Mouse (Mus musculus): ENCODE results near the gene Asb16. TPM values are rescaled to one million over a fixed set of nuclear protein-coding genes. Genes with fewer than 3 reads are reported as not detected.
A peak's percentile ranks its signal among the peaks of the same experiment; 100 is the strongest.
"Not testable (repeated sequence)": the region's sequence is repeated elsewhere in the genome, so short reads cannot be mapped to it uniquely, and the experiment has no call there.

The Asb16 gene
- polyA plus RNA-seq, 1 experiment from 2014 or later = not detected

GRCm38 (mm10) chr11:102266631-102267355 is 1.8 kb upstream of the Asb16 start:
- Histone ChIP-seq H3K9me3 (ENCODE audit: control insufficient read depth, low read depth, low read length) (no peaks in the 10 kb centered on the region), H3K9ac (replicated peaks; ENCODE audit: low read depth, low read length) (no peak overlapping the region), H3K27ac (ENCODE audit: low read length) (no peak overlapping the region), H3K4me1 (ENCODE audit: control insufficient read depth, insufficient read depth, low read length) (no peaks in the 10 kb centered on the region; the same call in 1 of the 2 replicates), H3K4me2 (replicated peaks; ENCODE audit: low read depth, low read length) (no peak overlapping the region), H3K27me3 (ENCODE audit: control insufficient read depth, insufficient read depth, low read length) (no peaks in the 10 kb centered on the region), H3K4me3 (ENCODE audit: low read depth, low read length) (no peak overlapping the region), H3K36me3 (ENCODE audit: control insufficient read depth, insufficient read depth, low read length) (peaks cover 6% of the 10 kb centered on the region; the same call in 1 of the 2 replicates)
- ATAC-seq (ENCODE audit: insufficient number of reproducible peaks, insufficient read depth, low FRiP score, low read depth) = no peak
- WGBS = 89% methylated on average over 8 of the region's 8 CpGs

DNA sequence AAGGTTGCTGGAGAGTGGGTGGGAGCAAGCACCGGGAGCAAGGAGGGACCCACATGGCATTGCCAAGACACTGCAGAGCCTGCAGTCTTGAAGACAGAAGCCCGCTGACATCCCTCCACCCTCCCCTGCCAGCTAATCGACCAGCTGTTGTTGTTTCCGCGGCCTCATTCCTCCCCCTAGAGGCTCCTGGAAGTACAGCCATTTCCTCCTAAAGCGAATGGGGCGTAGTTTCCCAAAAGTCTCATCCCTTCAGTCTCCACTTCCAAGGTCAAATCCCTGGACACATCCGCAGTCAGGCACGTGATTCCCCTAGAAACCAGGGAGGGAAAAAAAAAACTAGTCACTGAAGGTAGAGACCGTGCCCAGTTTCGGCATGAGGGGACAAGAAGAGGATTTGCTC is 1.1 kb upstream of the Asb16 start:
- Histone ChIP-seq H3K9me3 (ENCODE audit: control insufficient read depth, low read depth, low read length) (no peaks in the 10 kb centered on the region), H3K9ac (replicated peaks; ENCODE audit: low read depth, low read length) (no peak overlapping the region), H3K27me3 (ENCODE audit: control insufficient read depth, insufficient read depth, low read length) (no peaks in the 10 kb centered on the region), H3K4me2 (replicated peaks; ENCODE audit: low read depth, low read length) (no peak overlapping the region), H3K4me1 (ENCODE audit: control insufficient read depth, insufficient read depth, low read length) (no peaks in the 10 kb centered on the region; the same call in 1 of the 2 replicates), H3K4me3 (ENCODE audit: low read depth, low read length) (no peak overlapping the region), H3K27ac (ENCODE audit: low read length) (no peak overlapping the region), H3K36me3 (ENCODE audit: control insufficient read depth, insufficient read depth, low read length) (peaks cover 2% of the 10 kb centered on the region; the same call in 1 of the 2 replicates)
- 6% methylated on average over 11 of the region's 11 CpGs for WGBS
- peak; percentile 60; the same call in 1 of the 2 replicates for ATAC-seq (ENCODE audit: insufficient number of reproducible peaks, insufficient read depth, low FRiP score, low read depth)

DNA sequence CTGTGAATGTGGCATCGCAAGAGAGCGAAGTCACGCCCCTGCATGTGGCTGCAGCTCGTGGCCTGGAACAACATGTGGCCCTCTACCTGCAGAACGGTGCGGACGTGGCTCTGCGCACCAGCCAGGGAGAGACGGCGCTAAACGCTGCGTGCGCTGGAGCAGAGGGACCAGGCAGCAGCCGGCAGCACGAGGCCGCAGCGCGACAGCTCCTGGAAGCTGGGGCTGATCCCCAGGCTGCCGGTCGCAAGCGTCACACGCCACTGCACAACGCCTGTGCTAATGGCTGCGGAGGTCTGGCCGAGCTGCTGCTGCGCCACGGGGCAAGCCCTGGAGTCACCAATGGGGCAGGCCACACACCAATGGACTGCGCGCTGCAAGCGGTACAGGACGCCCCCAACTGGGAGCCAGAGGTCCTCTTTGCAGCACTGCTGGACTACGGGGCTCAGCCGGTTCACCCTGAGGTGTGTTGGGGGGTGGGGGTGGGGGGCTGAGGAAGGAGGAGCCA is 7.9 kb downstream of the Asb16 start:
- Histone ChIP-seq H3K36me3 (ENCODE audit: control insufficient read depth, insufficient read depth, low read length) (no peaks in the 10 kb centered on the region), H3K4me1 (ENCODE audit: control insufficient read depth, insufficient read depth, low read length) (no peaks in the 10 kb centered on the region), H3K9me3 (ENCODE audit: control insufficient read depth, low read depth, low read length) (no peaks in the 10 kb centered on the region), H3K27ac (ENCODE audit: low read length) (no peak overlapping the region), H3K27me3 (ENCODE audit: control insufficient read depth, insufficient read depth, low read length) (no peaks in the 10 kb centered on the region), H3K4me2 (replicated peaks; ENCODE audit: low read depth, low read length) (peak overlapping the region; percentile 76), H3K4me3 (ENCODE audit: low read depth, low read length) (peak overlapping the region; percentile 32), H3K9ac (replicated peaks; ENCODE audit: low read depth, low read length) (peak overlapping the region; percentile 45)
- WGBS = 1% methylated on average over 33 of the region's 33 CpGs
- ATAC-seq (ENCODE audit: insufficient number of reproducible peaks, insufficient read depth, low FRiP score, low read depth) = peak; percentile 77

GRCm38 (mm10) chr11:102277754-102278153 is 9.2 kb downstream of the Asb16 start:
- H3K4me1 ChIP-seq (ENCODE audit: control insufficient read depth, insufficient read depth, low read length) = no peaks in the 10 kb centered on the region
- no peak overlapping the region for H3K4me2 ChIP-seq (replicated peaks; ENCODE audit: low read depth, low read length)
- H3K4me3 ChIP-seq (ENCODE audit: low read depth, low read length) = no peak overlapping the region
- H3K27ac ChIP-seq (ENCODE audit: low read length) = no peak overlapping the region
- H3K27me3 ChIP-seq (ENCODE audit: control insufficient read depth, insufficient read depth, low read length) = no peaks in the 10 kb centered on the region
- no peak for ATAC-seq (ENCODE audit: insufficient number of reproducible peaks, insufficient read depth, low FRiP score, low read depth)
- WGBS = 65% methylated on average over 9 of the region's 12 CpGs
- no peaks in the 10 kb centered on the region for H3K9me3 ChIP-seq (ENCODE audit: control insufficient read depth, low read depth, low read length)
- no peaks in the 10 kb centered on the region for H3K36me3 ChIP-seq (ENCODE audit: control insufficient read depth, insufficient read depth, low read length)
- H3K9ac ChIP-seq (replicated peaks; ENCODE audit: low read depth, low read length) = no peak overlapping the region

DNA sequence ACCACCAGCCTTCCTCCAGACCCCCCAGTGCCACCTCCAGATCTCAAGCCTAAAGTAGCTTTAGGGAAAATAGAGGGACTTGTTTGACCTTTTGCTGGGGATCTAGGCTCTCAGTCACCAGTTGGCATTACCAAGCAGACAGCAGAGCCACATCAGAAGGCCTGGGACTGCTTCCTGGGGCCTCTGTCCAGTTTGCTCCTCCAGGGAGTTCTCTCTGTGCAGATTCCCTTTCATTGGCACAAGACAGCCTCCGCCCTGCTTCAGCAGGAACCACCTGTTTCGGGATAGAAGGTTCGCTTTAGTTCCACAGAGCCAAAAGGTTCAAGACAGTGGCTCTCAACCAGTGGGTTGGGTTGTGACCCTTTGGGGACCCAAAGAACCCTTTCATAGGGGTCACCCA is 11.1 kb downstream of the Asb16 start:
- H3K36me3 ChIP-seq (ENCODE audit: control insufficient read depth, insufficient read depth, low read length) = no peaks in the 10 kb centered on the region
- H3K27me3 ChIP-seq (ENCODE audit: control insufficient read depth, insufficient read depth, low read length) = no peaks in the 10 kb centered on the region
- WGBS = 92% methylated on average over 3 of the region's 3 CpGs
- ATAC-seq (ENCODE audit: insufficient number of reproducible peaks, insufficient read depth, low FRiP score, low read depth) = no peak
- H3K27ac ChIP-seq (ENCODE audit: low read length) = no peak overlapping the region
- no peak overlapping the region for H3K4me3 ChIP-seq (ENCODE audit: low read depth, low read length)
- H3K9me3 ChIP-seq (ENCODE audit: control insufficient read depth, low read depth, low read length) = no peaks in the 10 kb centered on the region
- H3K4me2 ChIP-seq (replicated peaks; ENCODE audit: low read depth, low read length) = no peak overlapping the region
- no peaks in the 10 kb centered on the region for H3K4me1 ChIP-seq (ENCODE audit: control insufficient read depth, insufficient read depth, low read length)
- no peak overlapping the region for H3K9ac ChIP-seq (replicated peaks; ENCODE audit: low read depth, low read length)

DNA sequence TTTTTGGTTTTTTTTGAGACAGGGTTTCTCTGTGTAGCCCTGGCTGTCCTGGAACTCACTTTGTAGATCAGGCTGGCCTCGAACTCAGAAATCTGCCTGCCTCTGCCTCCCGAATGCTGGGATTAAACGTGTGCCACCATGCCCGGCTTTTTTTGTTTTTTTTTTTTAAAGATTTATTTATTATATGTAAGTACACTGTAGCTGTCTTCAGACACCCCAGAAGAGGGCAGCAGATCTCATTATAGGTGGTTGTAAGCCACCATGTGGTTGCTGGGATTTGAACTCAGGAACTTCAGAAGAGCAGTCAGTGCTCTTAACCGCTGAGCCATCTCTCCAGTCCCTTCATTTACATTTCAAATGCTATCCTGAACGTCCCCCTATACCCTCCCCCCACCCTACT is 11.7 kb downstream of the Asb16 start:
- not testable (repeated sequence) for H3K4me3 ChIP-seq (ENCODE audit: low read depth, low read length); ATAC-seq (ENCODE audit: insufficient number of reproducible peaks, insufficient read depth, low FRiP score, low read depth); H3K9me3 ChIP-seq (ENCODE audit: control insufficient read depth, low read depth, low read length); H3K9ac ChIP-seq (replicated peaks; ENCODE audit: low read depth, low read length); H3K27me3 ChIP-seq (ENCODE audit: control insufficient read depth, insufficient read depth, low read length); H3K27ac ChIP-seq (ENCODE audit: low read length); H3K4me2 ChIP-seq (replicated peaks; ENCODE audit: low read depth, low read length); H3K4me1 ChIP-seq (ENCODE audit: control insufficient read depth, insufficient read depth, low read length); H3K36me3 ChIP-seq (ENCODE audit: control insufficient read depth, insufficient read depth, low read length)
- 76% methylated on average over 6 of the region's 6 CpGs for WGBS

GRCm38 (mm10) chr11:102283922-102284321 is 15.4 kb downstream of the Asb16 start:
- H3K4me2 ChIP-seq (replicated peaks; ENCODE audit: low read depth, low read length) = peak overlapping the region; percentile 32; the same call in 1 of the 2 replicates
- no peak for ATAC-seq (ENCODE audit: insufficient number of reproducible peaks, insufficient read depth, low FRiP score, low read depth)
- H3K9me3 ChIP-seq (ENCODE audit: control insufficient read depth, low read depth, low read length) = no peaks in the 10 kb centered on the region
- peaks cover 7% of the 10 kb centered on the region; the same call in 1 of the 2 replicates for H3K4me1 ChIP-seq (ENCODE audit: control insufficient read depth, insufficient read depth, low read length)
- no peaks in the 10 kb centered on the region for H3K27me3 ChIP-seq (ENCODE audit: control insufficient read depth, insufficient read depth, low read length)
- no peak overlapping the region; the same call in 1 of the 2 replicates for H3K27ac ChIP-seq (ENCODE audit: low read length)
- no peak overlapping the region for H3K9ac ChIP-seq (replicated peaks; ENCODE audit: low read depth, low read length)
- peak overlapping the region; percentile 59 for H3K4me3 ChIP-seq (ENCODE audit: low read depth, low read length)
- WGBS = 88% methylated on average over 6 of the region's 6 CpGs
- peaks cover 14% of the 10 kb centered on the region for H3K36me3 ChIP-seq (ENCODE audit: control insufficient read depth, insufficient read depth, low read length)

DNA sequence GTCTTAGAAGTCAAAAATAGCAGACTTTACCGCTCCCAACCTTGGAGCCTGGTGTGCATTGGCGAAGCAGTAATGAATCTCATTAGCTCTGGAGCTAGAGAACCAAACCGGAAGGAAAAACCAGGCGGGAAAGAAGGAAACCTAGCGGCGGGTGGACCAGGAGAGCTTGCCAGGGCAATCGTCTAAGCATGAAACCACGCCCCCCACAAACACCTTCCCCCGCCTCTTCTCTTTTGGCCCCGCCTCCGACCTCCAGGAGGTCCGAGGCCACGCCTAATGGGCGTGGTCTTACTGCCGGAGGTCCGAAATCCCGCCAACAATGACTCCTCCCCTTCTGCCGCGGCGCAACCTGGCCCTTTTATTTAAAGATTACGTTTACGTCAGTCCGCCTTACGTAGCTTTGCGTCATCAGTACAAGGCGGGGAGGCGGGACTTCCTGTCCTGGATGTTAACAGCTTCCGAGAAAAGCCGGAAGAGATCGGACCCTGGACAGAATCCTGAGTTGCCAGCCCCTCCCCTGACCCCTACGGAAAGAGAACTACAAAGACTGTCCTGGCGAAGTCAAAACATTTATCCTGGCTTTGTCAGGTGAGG is 16.1 kb downstream of the Asb16 start, which contains the start of gene Tmub2:
TSS of gene Tmub2 (plus strand) at position 431 of the 594 bp plus-strand sequence.
- Histone ChIP-seq H3K27ac (ENCODE audit: low read length) (peak within 1 kb of the TSS; percentile 79), H3K27me3 (ENCODE audit: control insufficient read depth, insufficient read depth, low read length) (no peaks in the 10 kb centered on the region), H3K4me3 (ENCODE audit: low read depth, low read length) (peak within 1 kb of the TSS; percentile 59), H3K9ac (replicated peaks; ENCODE audit: low read depth, low read length) (peak within 1 kb of the TSS; percentile 57), H3K36me3 (ENCODE audit: control insufficient read depth, insufficient read depth, low read length) (peaks cover 15% of the 10 kb centered on the region), H3K9me3 (ENCODE audit: control insufficient read depth, low read depth, low read length) (no peaks in the 10 kb centered on the region), H3K4me2 (replicated peaks; ENCODE audit: low read depth, low read length) (peak within 1 kb of the TSS; percentile 60), H3K4me1 (ENCODE audit: control insufficient read depth, insufficient read depth, low read length) (peaks cover 7% of the 10 kb centered on the region; the same call in 1 of the 2 replicates)
- ATAC-seq (ENCODE audit: insufficient number of reproducible peaks, insufficient read depth, low FRiP score, low read depth) = peak; percentile 88
- under 1% methylated on average over 32 of the region's 32 CpGs for WGBS
